In the genomic region with DNA sequence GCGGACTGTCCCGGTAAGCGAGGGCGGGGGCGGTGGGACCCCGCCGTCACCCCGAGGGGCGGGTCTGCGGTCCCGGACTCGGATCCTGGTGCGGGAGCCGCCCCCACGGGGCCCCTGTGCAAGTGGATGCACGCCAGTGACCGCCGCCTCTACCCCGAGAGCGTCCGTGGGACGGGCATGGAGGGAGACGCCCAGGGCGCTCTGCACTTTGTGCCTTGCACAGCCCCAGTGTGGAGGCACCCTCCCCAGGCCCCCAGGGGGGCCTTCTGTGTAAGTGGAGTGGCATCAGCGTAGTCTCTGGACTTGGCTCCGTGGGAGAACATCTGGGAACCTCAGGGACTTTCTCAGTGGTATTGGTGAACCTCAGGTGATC, we compare ENCODE assay signal across 8 mouse cellular contexts. TPM values are rescaled to one million over a fixed set of nuclear protein-coding genes. Genes with fewer than 3 reads are reported as not detected.
DNase-seq lines count a peak whose midpoint lies in the region; ATAC-seq and TF ChIP-seq lines count a peak whose summit lies in the region.

No protein-coding gene starts in this region.

- peaks cover 6% of the 10 kb centered on the region; the same call in 1 of the 2 replicates for H3K4me1 ChIP-seq in heart, embryonic 13.5 days
- peaks cover 9% of the 10 kb centered on the region for H3K4me1 ChIP-seq in liver, embryonic 13.5 days (replicated peaks)
- H3K4me1 ChIP-seq in testis, adult 2 months (ENCODE audit: control insufficient read depth, insufficient read depth, low read length), result peaks cover 12% of the 10 kb centered on the region

- H3K9ac ChIP-seq in heart, embryonic 13.5 days, result peak overlapping the region; percentile 88
- H3K9ac ChIP-seq in liver, embryonic 13.5 days, result peak overlapping the region; percentile 43; the same call in 1 of the 2 replicates

- no peaks in the 10 kb centered on the region for H3K36me3 ChIP-seq in heart, embryonic 13.5 days
- no peaks in the 10 kb centered on the region for H3K36me3 ChIP-seq in liver, embryonic 13.5 days
- H3K36me3 ChIP-seq in testis, adult 2 months (ENCODE audit: control insufficient read depth, insufficient read depth, low read length), result no peaks in the 10 kb centered on the region

- H3K27me3 ChIP-seq in heart, embryonic 13.5 days (replicated peaks), result peaks cover 71% of the 10 kb centered on the region
- peaks cover 96% of the 10 kb centered on the region for H3K27me3 ChIP-seq in liver, embryonic 13.5 days
- H3K27me3 ChIP-seq in testis, adult 2 months (ENCODE audit: control insufficient read depth, insufficient read depth, low read length), result no peaks in the 10 kb centered on the region

- H3K27ac ChIP-seq in heart, embryonic 13.5 days (replicated peaks), result no peak overlapping the region
- no peak overlapping the region for H3K27ac ChIP-seq in liver, embryonic 13.5 days
- H3K27ac ChIP-seq in testis, adult 2 months (ENCODE audit: control insufficient read depth, insufficient read depth, low read depth, low read length), result no peak overlapping the region

- no peak for ATAC-seq in heart, embryonic 13.5 days (ENCODE audit: extremely low read depth, insufficient number of reproducible peaks, low FRiP score, low TSS enrichment)
- no peak for ATAC-seq in liver, embryonic 13.5 days (ENCODE audit: low read depth)
- ATAC-seq in megakaryocyte progenitor cell, adult 5-6 weeks (replicated peaks; ENCODE audit: poor library complexity), result no peak; the same call in 1 of the 2 replicates

- no peaks in the 10 kb centered on the region for H3K9me3 ChIP-seq in heart, embryonic 13.5 days
- H3K9me3 ChIP-seq in liver, embryonic 13.5 days (replicated peaks), result no peaks in the 10 kb centered on the region

- peak overlapping the region; percentile 78 for H3K4me2 ChIP-seq in heart, embryonic 13.5 days
- H3K4me2 ChIP-seq in liver, embryonic 13.5 days, result peak overlapping the region; percentile 73

- peak overlapping the region; percentile 74 for H3K4me3 ChIP-seq in heart, embryonic 13.5 days
- peak overlapping the region; percentile 57 for H3K4me3 ChIP-seq in liver, embryonic 13.5 days (replicated peaks)
- H3K4me3 ChIP-seq in testis, adult 2 months (ENCODE audit: control insufficient read depth, low read depth, low read length), result peak overlapping the region; percentile 60

- WGBS in heart, embryonic 13.5 days, result 2% methylated on average over 26 of the region's 26 CpGs
- WGBS in liver, embryonic 13.5 days (ENCODE audit: insufficient replicate concordance), result 3% methylated on average over 26 of the region's 26 CpGs

- TF ChIP-seq CTCF in testis, adult 2 months (IDR thresholded peaks at IDR 0.05; ENCODE audit: control insufficient read depth, insufficient read depth, insufficient replicate concordance, low read depth, low read length), result no peak

- peak; percentile 30 for DNase-seq in kidney, postnatal 10 days
- no peak for DNase-seq in kidney, adult 11 months
- DNase-seq in cerebellum, postnatal 10 days, result peak; percentile 36 to 41
- DNase-seq in liver, embryonic 13.5 days, result no peak
- no peak for DNase-seq in frontal cortex, postnatal 25 days (ENCODE audit: low spot score in 2 of 2)

- no peak for TF ChIP-seq POLR2A in testis, adult 2 months (IDR thresholded peaks at IDR 0.05; ENCODE audit: control insufficient read depth, low read depth, low read length)

RNA-seq across cellular contexts. Expression of a gene that starts 0.9 kb away (rescaled TPM):
- 3.7 and 4.0 TPM in 2 replicates for polyA plus RNA-seq in heart, embryonic 13.5 days (2015; fragmentation: Nextera tagmentation; extraction: Ambion mirVana)
- polyA plus RNA-seq in liver, embryonic 13.5 days (2015; fragmentation: Nextera tagmentation; extraction: Ambion mirVana), result 0.13 and 0.40 TPM in 2 replicates
- polyA plus RNA-seq in testis, adult 2 months (2012; rRNA removed), result 1.3 and 1.7 TPM in 2 replicates
- total RNA-seq in megakaryocyte progenitor cell, adult 5-6 weeks (2015), result 0.30 and 0.46 TPM in 2 replicates
- total RNA-seq in megakaryocyte progenitor cell, adult 5-6 weeks (2017), result 0.03 and 0.79 TPM in 2 replicates

RNA-seq across cellular contexts. Expression of a gene that starts 32.2 kb away (rescaled TPM):
- polyA plus RNA-seq in heart, embryonic 13.5 days (2015; fragmentation: Nextera tagmentation; extraction: Ambion mirVana), result 12.2 and 14.3 TPM in 2 replicates
- 0.75 and 0.76 TPM in 2 replicates for polyA plus RNA-seq in liver, embryonic 13.5 days (2015; fragmentation: Nextera tagmentation; extraction: Ambion mirVana)
- 7.6 and 8.2 TPM in 2 replicates for polyA plus RNA-seq in testis, adult 2 months (2012; rRNA removed)
- 2.2 and 4.5 TPM in 2 replicates for total RNA-seq in megakaryocyte progenitor cell, adult 5-6 weeks (2015)
- total RNA-seq in megakaryocyte progenitor cell, adult 5-6 weeks (2017), result 0.98 and 1.1 TPM in 2 replicates

RNA-seq across cellular contexts. Expression of a gene that starts 43.4 kb away (rescaled TPM):
- 0.20 and 0.23 TPM in 2 replicates for polyA plus RNA-seq in heart, embryonic 13.5 days (2015; fragmentation: Nextera tagmentation; extraction: Ambion mirVana)
- polyA plus RNA-seq in liver, embryonic 13.5 days (2015; fragmentation: Nextera tagmentation; extraction: Ambion mirVana), result 0.28 and 0.48 TPM in 2 replicates
- 209 and 240 TPM in 2 replicates for polyA plus RNA-seq in testis, adult 2 months (2012; rRNA removed)
- total RNA-seq in megakaryocyte progenitor cell, adult 5-6 weeks (2015), result not detected in 2 replicates
- total RNA-seq in megakaryocyte progenitor cell, adult 5-6 weeks (2017), result not detected in 2 replicates

RNA-seq across cellular contexts. Expression of a gene that starts 52.0 kb away (rescaled TPM):
- 0.51 and 0.57 TPM in 2 replicates for polyA plus RNA-seq in heart, embryonic 13.5 days (2015; fragmentation: Nextera tagmentation; extraction: Ambion mirVana)
- 0.13 and 0.15 TPM in 2 replicates for polyA plus RNA-seq in liver, embryonic 13.5 days (2015; fragmentation: Nextera tagmentation; extraction: Ambion mirVana)
- 22.4 and 23.7 TPM in 2 replicates for polyA plus RNA-seq in testis, adult 2 months (2012; rRNA removed)
- total RNA-seq in megakaryocyte progenitor cell, adult 5-6 weeks (2015), result not detected in 2 replicates
- total RNA-seq in megakaryocyte progenitor cell, adult 5-6 weeks (2017), result 0.37 and 0.41 TPM in 2 replicates

Comparison
In these comparisons a context has a peak if more than half of its experiments do, and no peak if none do; other contexts are left out.
1. DNase-seq: peak in kidney, postnatal 10 days (single experiment) and cerebellum, postnatal 10 days (2 of 2); none in kidney, adult 11 months (single experiment), liver, embryonic 13.5 days (single experiment) and frontal cortex, postnatal 25 days (0 of 2).
2. RNA of a gene that starts 43.4 kb away (polyA plus RNA-seq): 209 to 240 TPM in testis, adult 2 months; 0.28 to 0.48 TPM in liver, embryonic 13.5 days and 0.20 to 0.23 TPM in heart, embryonic 13.5 days; every median in the first group is over 100 times any median in the second.
3. Peak in every context shown above with its lines, with median percentiles within 50 percentile points of each other: H3K4me3 ChIP-seq.